Mouse (Mus musculus) layer of hippocampus, adult 2 months (tissue): ENCODE results near the gene Ptgis. TPM values are rescaled to one million over a fixed set of nuclear protein-coding genes. Genes with fewer than 3 reads are reported as not detected.
A peak's percentile ranks its signal among the peaks of the same experiment; 100 is the strongest.

Experiments used
- DNase-seq, 2 experiments: peaks; one replicate each; pipeline ENCODE4 v3.0.0; 2022; ENCODE audit warnings: low spot score in 2 of 2
- H3K27ac ChIP-seq: fragments of 200-600 bp; 2 replicates; pipeline ENCODE4 v1.8.1; 2022
- H3K4me3 ChIP-seq: fragments of 200-600 bp; 2 replicates; pipeline ENCODE4 v1.8.1; 2022; ENCODE audit warnings: mild to moderate bottlenecking
- CTCF ChIP-seq: fragments of 200-600 bp; conservative IDR thresholded peaks from 2 replicates; pipeline ENCODE4 v1.8.1; 2022; ENCODE audit warnings: antibody characterized with exemption, mild to moderate bottlenecking, moderate library complexity
- long read RNA-seq, 2 experiments: library from polyadenylated mRNA; stranded (forward); transcript quantifications; one replicate each; pipeline ENCODE4 v2.0.0; 2021; ENCODE audit warnings: borderline mapping rate in 2 of 2
- total RNA-seq, 2 experiments: library from RNA; stranded (reverse); gene quantifications; 2 replicates each; pipeline ENCODE4 v1.2.3; 2021

Gene Ptgis
- under 1 TPM; 0.72 to 0.81 TPM for total RNA-seq
- long read RNA-seq, experiment 1, partial matches to known transcripts: 1 of 13 reads
- long read RNA-seq, experiment 1, other reads (novel, unspliced or antisense): 10 of 13 reads
- long read RNA-seq, experiment 2, partial matches to known transcripts: 1 of 7 reads
- long read RNA-seq, experiment 2, other reads (novel, unspliced or antisense): 5 of 7 reads

DNA sequence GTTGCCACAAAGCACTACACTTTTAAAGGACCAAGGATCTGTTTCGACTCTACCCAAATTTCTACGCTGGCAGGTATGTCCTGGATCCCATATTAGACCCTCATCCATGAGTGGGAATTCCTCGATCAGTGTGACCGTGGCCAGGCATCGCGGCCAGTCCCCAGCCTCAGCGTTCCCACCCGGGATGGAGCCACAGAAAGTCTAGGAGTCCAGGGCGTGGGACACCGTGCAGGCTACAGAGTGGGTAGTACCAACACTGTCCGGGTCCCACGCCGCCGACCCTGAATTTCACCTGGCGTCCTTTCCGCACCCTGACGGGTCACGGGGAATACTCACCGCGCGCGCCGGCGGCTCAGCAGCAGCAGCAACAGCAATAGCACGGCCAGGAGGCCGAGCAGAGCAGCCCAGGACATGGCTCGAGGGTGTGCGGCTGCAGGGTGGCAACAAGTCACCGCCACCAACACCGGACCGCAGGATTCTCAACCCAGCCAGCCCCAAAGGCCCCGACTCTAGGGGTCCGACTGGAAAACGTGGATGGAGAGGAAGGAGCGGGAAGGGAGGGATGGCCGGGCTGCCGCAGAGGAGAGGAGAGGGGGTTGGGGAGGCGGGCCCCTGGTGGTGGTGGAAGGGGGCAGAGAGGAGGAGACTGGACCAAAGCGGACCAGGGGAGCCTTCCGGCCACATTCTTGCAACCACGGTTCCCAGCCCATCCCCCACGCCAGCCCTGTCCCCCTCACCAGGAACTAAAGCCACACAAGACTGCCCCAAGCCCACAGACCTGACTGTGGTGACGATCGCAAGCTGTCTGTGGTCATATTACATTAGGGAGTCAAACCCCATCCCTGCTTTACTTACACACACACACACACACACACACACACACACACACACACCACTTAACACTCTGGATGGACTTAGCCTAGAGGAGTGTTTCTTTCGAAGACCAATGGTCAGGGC, at the start of gene Ptgis:
TSS of gene Ptgis (minus strand) at position 597 of the 957 bp plus-strand sequence.
- DNase-seq: no peak
- TF ChIP-seq CTCF: no peak
- no peak within 1 kb of the TSS for H3K27ac ChIP-seq
- H3K4me3 ChIP-seq: peak within 1 kb of the TSS; percentile 43

DNA sequence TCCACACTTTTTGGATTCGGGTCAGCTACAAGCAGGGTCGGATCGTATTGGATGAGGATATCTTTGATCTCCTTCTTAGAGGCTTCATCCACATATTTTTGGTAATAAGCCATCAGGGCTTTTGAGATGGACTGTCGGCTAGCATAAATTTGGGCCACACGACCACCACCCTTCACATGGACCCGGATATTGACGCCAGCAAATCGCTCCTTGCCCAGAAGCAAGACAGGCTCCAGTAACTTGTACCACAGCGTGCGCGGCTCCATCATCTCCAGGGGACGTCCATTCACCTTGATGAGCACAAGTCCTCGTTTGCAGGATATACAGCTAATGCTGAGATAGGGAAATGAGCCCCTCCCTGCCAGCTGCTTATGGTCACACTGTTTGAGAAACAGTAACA, 41.1 kb upstream of the Ptgis start:
- no peak for DNase-seq
- H3K4me3 ChIP-seq: no peak overlapping the region
- no peak for TF ChIP-seq CTCF
- H3K27ac ChIP-seq: no peak overlapping the region

DNA sequence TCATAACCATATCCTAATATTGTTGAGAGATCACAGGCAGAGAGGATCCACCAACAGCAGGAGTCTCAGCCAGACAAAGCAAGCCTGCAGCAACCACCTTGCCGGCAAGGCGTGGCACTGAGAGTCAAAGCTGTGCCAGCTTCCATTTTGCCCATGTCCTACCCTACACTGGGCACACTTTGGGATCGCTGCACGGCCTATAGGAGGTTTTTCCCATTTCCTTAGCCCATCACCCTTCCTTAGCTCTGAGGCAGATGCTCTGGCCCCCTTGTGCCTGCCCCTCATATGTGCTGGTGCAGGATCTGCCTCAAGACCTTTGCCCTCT, 40.5 kb upstream of the Ptgis start:
- H3K4me3 ChIP-seq: no peak overlapping the region
- no peak for DNase-seq
- no peak overlapping the region for H3K27ac ChIP-seq
- TF ChIP-seq CTCF: no peak

DNA sequence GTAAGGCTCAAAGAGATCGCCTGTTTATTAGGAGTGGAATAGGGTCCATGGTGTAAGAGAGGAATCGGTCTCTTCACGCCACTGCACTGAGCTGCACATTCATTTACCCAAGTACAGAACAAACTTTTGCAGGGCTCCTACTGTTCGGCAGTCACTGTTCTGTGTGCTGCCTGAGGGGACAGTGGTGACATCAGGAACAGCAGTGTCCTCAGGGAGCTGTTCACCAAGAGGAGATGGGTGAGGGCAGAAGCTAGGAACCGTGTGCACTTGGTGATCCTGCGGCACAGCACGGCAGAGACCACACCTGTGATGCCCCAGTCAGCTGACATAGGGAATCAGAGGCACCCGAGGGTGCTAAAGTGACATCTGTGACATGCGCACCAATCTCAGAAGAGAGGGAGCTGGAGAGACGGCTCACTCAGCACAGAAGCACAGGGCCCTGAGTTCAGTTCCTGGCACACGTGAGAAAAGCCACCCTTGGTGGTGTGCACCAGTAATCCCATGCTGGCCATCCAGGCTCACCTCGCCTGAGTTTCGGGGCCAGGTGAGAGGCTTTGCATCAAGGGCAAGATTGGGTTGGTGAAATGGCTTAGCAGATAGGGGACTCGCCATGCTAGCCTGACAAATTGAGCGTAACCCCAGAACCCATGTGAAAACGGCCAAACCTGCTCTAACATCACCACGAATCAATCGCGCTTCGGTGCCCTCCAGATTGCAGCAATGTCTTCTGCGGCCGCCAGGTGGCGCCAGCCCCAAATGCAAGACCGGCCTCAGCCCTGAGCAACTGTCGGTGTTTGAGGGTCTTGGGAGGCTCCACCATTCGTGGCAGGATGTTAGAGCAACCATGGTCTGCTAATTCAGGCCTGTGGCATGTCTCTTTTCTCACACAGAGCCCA, 39.9 kb upstream of the Ptgis start:
- no peak overlapping the region for H3K27ac ChIP-seq
- TF ChIP-seq CTCF: peak; percentile 97
- H3K4me3 ChIP-seq: no peak overlapping the region
- peak; percentile 68 to 81 for DNase-seq

DNA sequence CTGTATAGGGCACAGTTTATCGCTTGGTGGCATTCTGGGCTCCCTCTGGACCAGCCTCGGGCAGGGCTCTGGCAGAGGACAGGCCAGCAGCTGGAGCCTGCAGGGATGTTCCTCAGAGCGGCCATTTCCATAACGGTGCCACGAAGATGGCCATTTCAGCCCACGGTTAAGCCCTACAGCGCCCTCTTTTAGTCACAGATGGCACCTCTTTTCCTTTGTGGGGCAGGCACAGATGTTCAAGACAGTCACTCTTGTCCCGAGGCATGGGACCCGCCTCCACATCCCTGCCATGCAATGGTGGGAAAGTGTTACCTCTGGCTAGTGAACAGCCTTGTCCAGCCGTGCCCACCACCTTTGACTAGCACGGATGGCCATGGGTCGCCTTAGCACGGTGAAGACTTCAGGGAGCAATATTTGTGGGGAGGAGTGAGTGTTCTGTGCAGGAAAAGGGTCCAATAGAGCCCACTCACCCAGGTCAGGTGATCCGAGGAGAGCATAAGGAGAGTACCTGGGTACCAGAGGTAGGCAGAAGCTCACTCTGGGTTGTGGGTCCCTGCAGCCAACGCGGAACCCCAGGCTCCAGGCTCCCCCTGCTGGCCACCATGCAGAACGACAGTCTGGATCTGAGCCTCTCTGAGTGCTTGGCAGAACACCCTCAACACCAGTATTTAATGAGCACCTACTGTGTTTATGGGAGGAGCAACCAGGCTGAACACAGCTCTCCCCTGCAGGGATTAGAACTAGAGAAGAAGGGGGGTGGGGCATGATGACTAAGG, 38.5 kb upstream of the Ptgis start:
- no peak overlapping the region for H3K4me3 ChIP-seq
- peak; percentile 91 for TF ChIP-seq CTCF
- peak; percentile 38 to 66 for DNase-seq
- no peak overlapping the region for H3K27ac ChIP-seq

DNA sequence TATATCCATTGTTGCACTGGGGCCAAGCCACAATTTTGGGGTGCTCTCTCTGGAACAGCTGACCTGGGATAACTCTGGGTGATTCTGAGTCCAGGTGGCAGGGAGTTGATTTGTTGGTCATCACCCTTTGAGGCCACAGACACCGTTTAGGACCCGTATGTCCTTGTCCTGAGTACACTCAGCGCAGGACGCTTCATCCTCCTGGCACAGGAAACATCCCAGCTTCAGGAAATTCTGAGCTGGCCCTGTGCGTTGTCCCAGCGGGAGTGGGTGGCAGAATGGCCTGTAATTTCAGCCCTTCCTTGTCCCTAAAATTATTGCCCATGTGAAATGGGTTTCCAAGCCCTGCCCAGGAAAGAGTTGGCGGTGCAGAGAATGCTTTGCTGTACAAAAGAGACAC, 37.6 kb upstream of the Ptgis start:
- no peak for TF ChIP-seq CTCF
- DNase-seq: no peak
- no peak overlapping the region for H3K27ac ChIP-seq
- H3K4me3 ChIP-seq: no peak overlapping the region

DNA sequence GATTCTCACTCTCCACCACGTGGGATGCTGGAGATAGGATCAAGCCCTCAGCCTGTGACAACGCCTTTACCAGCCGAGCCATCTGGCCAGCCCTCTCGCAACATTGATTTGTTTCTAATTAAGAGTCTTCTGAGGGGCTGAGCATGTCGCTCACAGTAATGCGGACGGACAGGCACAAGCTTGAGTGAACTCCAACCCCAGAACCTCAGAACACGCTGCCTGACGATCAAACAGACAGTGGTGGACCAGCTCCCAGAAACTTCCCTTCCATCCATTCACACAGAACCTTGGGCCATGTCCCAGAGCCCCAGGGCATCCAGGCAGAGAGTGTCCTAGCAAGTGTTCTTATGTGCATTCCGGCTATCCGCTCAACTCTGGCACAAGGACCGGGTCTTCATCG, 36.6 kb upstream of the Ptgis start:
- DNase-seq: no peak
- no peak overlapping the region for H3K27ac ChIP-seq
- H3K4me3 ChIP-seq: no peak overlapping the region
- TF ChIP-seq CTCF: no peak

DNA sequence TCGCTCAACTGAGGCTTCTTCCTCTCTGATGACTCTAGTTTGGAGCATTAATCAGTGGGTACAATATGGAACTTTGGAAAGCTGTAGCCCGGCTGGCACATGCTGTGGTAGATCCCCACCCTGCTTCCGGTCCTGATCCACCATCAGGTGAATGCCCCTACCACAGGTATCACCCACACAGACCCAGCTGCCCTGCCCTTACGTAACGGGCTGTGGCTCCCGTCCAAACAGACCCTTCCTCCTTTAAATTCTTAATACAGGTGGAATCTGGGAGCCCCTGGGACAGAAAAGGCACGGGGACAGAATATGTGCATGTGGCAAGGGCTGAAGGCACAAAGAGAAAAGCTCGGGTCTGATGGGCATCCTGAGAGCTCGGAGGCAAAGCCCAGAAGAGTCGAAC, 35.5 kb upstream of the Ptgis start:
- DNase-seq: no peak
- no peak overlapping the region for H3K27ac ChIP-seq

DNA sequence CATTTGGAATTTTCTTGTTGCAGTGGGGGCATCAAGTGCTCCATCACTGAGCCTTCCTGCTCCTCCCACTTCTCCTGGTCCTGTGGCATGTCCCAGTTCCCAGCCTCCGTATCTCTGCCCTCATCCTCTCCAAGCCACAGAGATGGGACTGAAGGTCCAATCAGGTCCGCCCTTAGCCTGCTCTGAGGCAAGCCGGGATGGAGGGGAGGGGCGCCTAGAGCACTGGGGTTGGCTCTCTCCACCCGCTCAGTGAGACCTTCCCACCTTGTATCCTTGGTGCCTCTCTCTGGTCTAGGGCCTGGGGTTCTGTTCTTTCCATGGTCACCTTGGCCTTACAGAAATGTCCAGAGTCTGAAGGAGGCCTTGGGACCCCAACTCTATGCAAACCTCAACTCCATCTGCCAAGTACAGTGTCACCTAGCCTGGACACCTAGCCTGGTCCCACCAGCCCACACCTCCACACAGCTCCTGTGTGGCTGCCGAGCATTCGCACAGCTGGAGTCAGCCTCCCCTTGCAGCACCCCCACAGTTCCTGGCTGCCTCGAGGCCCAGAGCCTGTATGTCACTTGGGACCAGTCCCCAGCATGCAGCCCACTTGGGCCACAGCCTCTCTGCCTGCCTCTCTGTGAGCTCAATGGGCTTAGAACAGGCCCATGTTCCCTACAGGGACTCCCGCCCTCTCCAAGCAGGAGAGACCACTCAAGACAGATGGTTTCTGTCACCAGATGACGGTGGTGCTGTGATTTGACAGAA, 34.5 kb upstream of the Ptgis start:
- no peak for TF ChIP-seq CTCF
- Histone ChIP-seq H3K4me3 (no peak overlapping the region), H3K27ac (no peak overlapping the region)
- no peak for DNase-seq

More for the DNA sequence above, 35.5 kb upstream of the Ptgis start:
- H3K4me3 ChIP-seq: no peak overlapping the region
- TF ChIP-seq CTCF: no peak

DNA sequence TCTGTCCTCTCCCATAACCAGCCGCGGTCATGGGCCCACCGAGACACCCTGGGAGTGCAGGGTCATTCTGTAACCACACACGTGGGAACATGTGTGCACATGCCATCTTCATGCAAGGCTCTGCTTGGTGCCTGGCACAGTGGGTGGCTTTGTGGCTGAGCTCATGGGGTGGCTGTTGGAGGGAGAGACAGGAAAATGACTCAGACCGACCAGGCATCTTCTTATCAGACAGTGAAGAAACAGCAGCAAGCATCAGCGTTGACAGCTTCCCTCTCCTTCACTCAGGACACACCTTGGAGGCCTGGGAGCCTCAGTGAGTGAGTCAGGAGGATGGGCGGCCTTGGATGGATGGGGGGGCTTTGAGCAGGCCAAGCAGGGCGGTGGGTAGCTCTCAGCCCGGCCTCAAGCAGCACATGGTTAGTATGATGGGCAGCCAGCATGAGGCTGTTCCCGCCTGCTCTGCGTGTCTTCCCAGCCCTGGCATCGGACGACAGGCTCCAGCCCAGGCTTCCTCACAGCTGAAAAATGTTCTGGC, 32.9 kb upstream of the Ptgis start:
- no peak for TF ChIP-seq CTCF
- peak in 1 of 2 experiments; percentile 6 for DNase-seq

DNA sequence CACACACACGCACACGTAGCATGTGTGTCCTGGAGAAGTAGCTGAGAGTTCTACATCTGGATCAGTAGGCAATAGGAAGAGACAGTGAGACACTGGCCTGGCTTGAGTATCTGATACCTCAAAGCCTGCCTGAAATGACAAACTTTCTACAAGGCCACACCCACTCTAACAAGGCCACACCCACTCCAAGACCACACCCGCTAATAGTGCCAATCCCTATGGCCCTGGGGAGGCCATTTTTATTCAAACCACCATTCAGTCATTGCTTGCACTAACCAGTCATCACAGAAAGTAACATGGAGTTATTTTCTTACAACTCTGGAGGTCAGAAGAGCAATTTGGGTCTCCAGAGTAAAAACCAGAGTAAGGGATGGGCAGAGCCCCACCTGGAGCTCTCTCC, 32.3 kb upstream of the Ptgis start:
- DNase-seq: no peak
- no peak for TF ChIP-seq CTCF
- no peak overlapping the region for H3K4me3 ChIP-seq
- H3K27ac ChIP-seq: no peak overlapping the region

More for the DNA sequence above, 32.9 kb upstream of the Ptgis start:
- Histone ChIP-seq H3K27ac (no peak overlapping the region), H3K4me3 (no peak overlapping the region)

DNA sequence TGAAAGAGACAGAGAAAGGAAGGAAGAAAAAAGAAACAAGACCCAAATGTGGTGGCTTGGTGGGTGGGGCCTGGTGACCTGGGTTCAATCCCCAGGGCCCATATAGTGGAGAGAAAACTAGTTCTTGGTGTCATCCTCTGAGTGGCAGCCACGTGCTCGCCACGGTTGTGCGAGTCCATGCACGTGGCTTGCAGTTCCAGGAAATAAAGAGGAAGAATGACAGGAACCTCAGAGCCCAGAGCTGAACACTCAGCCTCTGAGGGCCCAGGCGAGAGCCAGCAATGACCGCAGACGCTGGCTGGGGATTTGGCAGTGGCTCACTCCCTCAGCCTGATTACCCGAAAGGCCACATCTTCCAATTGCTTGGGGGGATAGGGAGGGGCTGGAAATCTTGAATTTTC, 30.7 kb upstream of the Ptgis start:
- Histone ChIP-seq H3K4me3 (no peak overlapping the region), H3K27ac (no peak overlapping the region)
- TF ChIP-seq CTCF: no peak
- DNase-seq: no peak
